Mouse (Mus musculus) spleen, adult 2 months (tissue): ENCODE measurements around the gene Adamts3.

Source experiments
- CTCF ChIP-seq: fragments of 200-500 bp; IDR thresholded peaks from 2 replicates; pipeline ENCODE4 v1.5.1; 2011; ENCODE audit warnings: mild to moderate bottlenecking, inconsistent platforms; ENCODE audit not compliant: insufficient read depth, insufficient read length, insufficient replicate concordance; ENCODE audit errors: extremely low read depth
- POLR2A ChIP-seq: fragments of 200-500 bp; IDR thresholded peaks from 2 replicates; pipeline ENCODE4 v1.6.1; 2011; ENCODE audit warnings: low read depth, low read length, inconsistent platforms

GRCm38 (mm10) chr5:89728117-89728516 lies 155.0 kb downstream of the Adamts3 start:
- TF ChIP-seq POLR2A (no peak), CTCF (no peak)
